Mouse (Mus musculus): ENCODE measurements around the gene Rhov. TPM values are rescaled to one million over a fixed set of nuclear protein-coding genes. Genes with fewer than 3 reads are reported as not detected.

The Rhov gene
- total and polyA plus RNA-seq, 2 experiments from 2014 or later: 28.4 to 32.6 TPM

DNA sequence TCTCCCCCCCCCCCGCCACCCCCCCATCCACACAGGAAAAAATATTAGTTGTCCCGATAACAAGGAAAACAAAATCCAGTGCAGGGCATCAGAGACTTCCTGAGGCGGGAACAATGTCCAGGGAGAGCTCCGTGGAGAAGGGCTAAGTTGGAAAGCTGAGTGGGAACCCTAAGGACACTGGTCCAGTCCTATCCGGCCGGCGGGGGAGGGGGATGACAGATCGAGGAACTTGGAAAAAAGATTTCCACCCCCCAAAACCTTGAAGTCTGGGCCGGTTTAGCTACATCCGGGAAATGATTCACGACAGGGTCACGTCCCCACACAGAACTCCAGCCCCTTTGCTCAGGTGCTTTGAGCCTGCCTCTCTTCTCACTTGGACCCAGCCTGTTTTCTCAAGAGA is 40.5 kb upstream of the Rhov start:
- WGBS: 57% methylated on average over 12 of the region's 12 CpGs
- Histone ChIP-seq H3K4me2 (ENCODE audit: low read depth, low read length) (no peak overlapping the region), H3K9ac (replicated peaks; ENCODE audit: low read length) (no peak overlapping the region), H3K4me3 (ENCODE audit: low read length) (no peak overlapping the region), H3K27me3 (ENCODE audit: insufficient read depth, low read length) (0 out of 2 replicates have a peak, but pooled peaks cover 3% of the 10 kb centered on the region), H3K27ac (no peak overlapping the region), H3K4me1 (ENCODE audit: insufficient read depth, low read length) (no peaks in the 10 kb centered on the region), H3K9me3 (ENCODE audit: low read length) (no peaks in the 10 kb centered on the region), H3K36me3 (ENCODE audit: insufficient read depth, low read length) (no peaks in the 10 kb centered on the region)
- no peak for TF ChIP-seq CTCF (IDR thresholded peaks at IDR 0.05; ENCODE audit: low read depth)
- ATAC-seq (no peak), DNase-seq (ENCODE audit: low spot score) (no peak)

DNA sequence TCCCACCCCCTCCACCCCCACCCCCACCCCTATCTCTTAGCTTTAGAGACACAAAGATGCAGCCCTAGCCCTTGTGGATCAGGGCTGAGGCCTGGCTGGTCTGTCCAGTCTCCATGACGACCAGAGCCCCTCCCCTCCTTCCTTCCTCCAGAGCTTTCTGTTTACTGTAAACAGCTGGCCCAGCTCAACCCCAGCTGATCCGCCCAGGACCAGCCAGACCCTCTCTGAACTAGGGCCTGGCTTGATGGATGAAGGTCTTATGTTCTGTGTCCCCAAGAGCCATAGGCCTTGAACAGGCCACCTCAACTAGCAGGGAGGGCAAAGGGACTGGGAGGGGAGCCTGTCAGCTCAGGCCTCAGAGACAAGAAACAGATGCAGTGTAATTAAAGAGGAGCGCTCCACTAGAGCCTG is 33.7 kb upstream of the Rhov start:
- Histone ChIP-seq H3K4me3 (ENCODE audit: low read length) (no peak overlapping the region), H3K9ac (replicated peaks; ENCODE audit: low read length) (no peak overlapping the region), H3K9me3 (ENCODE audit: low read length) (no peaks in the 10 kb centered on the region), H3K4me2 (ENCODE audit: low read depth, low read length) (no peak overlapping the region), H3K4me1 (ENCODE audit: insufficient read depth, low read length) (peaks cover 4% of the 10 kb centered on the region; the same call in 1 of the 2 replicates), H3K36me3 (ENCODE audit: insufficient read depth, low read length) (no peaks in the 10 kb centered on the region), H3K27ac (no peak overlapping the region), H3K27me3 (ENCODE audit: insufficient read depth, low read length) (no peaks in the 10 kb centered on the region)
- WGBS: 30% methylated on average over 3 of the region's 3 CpGs
- ATAC-seq (peak; percentile 50; the same call in 1 of the 2 replicates), DNase-seq (ENCODE audit: low spot score) (no peak)
- TF ChIP-seq CTCF (IDR thresholded peaks at IDR 0.05; ENCODE audit: low read depth): no peak

DNA sequence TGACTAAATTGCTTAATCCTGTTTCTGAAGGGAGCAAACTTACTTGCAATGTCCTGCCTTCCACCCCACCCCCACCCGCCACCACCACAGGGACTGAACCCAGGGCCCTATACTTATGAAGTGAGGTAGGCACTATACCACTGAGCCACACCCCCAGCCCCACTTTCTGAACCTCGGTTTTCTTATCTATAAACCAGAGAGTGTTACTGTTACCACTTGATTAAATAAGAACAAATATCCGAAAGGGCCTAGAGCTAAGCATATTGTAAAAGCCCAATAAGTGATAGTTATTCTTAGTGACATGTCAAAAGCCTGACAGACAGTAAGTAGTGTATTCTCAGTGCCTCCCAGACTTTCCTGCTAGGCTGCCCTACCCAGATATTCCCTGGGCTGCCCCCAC is 33.3 kb upstream of the Rhov start:
- Histone ChIP-seq H3K36me3 (ENCODE audit: insufficient read depth, low read length) (no peaks in the 10 kb centered on the region), H3K9ac (replicated peaks; ENCODE audit: low read length) (no peak overlapping the region), H3K9me3 (ENCODE audit: low read length) (no peaks in the 10 kb centered on the region), H3K4me2 (ENCODE audit: low read depth, low read length) (no peak overlapping the region), H3K4me3 (ENCODE audit: low read length) (no peak overlapping the region), H3K4me1 (ENCODE audit: insufficient read depth, low read length) (peaks cover 4% of the 10 kb centered on the region; the same call in 1 of the 2 replicates), H3K27ac (no peak overlapping the region), H3K27me3 (ENCODE audit: insufficient read depth, low read length) (no peaks in the 10 kb centered on the region)
- no peak for DNase-seq (ENCODE audit: low spot score)
- TF ChIP-seq CTCF (IDR thresholded peaks at IDR 0.05; ENCODE audit: low read depth): no peak
- ATAC-seq: no peak
- 61% methylated on average over 3 of the region's 3 CpGs for WGBS

DNA sequence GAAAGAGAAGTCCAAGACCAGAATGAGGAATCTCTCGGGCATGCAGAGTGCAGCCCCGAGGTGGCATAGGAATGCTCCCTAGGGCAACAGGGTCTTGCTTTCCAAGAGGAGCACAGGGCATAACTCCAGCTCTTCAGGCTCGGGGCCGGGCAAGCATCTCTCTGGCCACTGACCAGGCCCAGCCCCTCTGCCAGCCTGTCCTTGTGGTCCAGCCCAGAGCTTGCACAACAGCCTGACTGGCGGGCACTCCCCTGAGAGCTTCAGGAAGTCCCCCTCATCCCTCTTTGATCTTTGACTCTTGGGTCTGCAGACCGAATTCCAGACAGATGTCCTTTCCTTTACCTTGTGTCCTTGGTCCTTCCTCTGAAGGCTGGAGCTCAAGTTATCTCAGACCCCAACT is 31.8 kb upstream of the Rhov start:
- 71% methylated on average over 6 of the region's 6 CpGs for WGBS
- TF ChIP-seq CTCF (IDR thresholded peaks at IDR 0.05; ENCODE audit: low read depth): no peak

DNA sequence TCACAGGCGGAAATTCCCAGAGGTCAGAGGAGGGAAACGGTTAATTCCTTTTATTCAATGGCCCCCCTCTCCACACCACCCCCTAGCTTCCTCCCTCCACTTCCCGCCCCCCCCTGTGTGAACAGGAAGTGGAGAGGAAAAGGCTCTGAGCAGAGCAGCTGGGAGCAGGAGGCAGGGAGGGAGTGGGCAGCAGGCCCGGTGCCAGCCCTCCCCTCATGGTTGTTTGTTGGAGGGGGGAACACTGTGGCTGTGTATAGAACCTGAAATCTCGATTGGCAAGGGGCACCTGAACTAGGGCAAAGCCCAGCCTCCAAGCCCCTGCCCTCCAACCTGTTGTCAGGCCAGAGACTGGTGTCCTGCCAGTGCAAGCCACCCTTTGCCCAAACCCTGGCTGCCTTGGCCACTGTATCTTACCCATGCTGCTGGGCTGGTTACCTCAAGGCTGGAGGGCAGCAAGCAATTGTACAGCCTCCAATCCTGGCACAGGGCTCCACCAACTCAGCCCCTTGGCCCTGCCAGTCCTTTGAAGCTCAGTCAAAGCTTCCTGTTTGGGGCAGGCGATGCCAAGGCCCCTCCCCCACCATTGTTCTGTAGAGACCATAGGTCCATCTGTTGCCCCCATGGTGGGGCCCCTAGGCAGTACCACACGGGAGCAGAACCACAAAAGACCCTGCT is 29.9 kb upstream of the Rhov start:
- 21% methylated on average over 7 of the region's 7 CpGs for WGBS
- peak; percentile 51 for ATAC-seq
- Histone ChIP-seq H3K4me3 (ENCODE audit: low read length) (no peak overlapping the region), H3K9me3 (ENCODE audit: low read length) (no peaks in the 10 kb centered on the region), H3K36me3 (ENCODE audit: insufficient read depth, low read length) (peaks cover 19% of the 10 kb centered on the region; the same call in 1 of the 2 replicates), H3K27ac (peak overlapping the region; percentile 48), H3K4me2 (ENCODE audit: low read depth, low read length) (0 out of 2 replicates have a peak overlapping the region, but pooled peaks have one; percentile 36), H3K27me3 (ENCODE audit: insufficient read depth, low read length) (no peaks in the 10 kb centered on the region), H3K4me1 (ENCODE audit: insufficient read depth, low read length) (peaks cover 4% of the 10 kb centered on the region; the same call in 1 of the 2 replicates), H3K9ac (replicated peaks; ENCODE audit: low read length) (no peak overlapping the region)
- peak; percentile 53 for DNase-seq (ENCODE audit: low spot score)
- TF ChIP-seq CTCF (IDR thresholded peaks at IDR 0.05; ENCODE audit: low read depth): no peak

More for the DNA sequence above, 31.8 kb upstream of the Rhov start:
- DNase-seq (ENCODE audit: low spot score) (no peak), ATAC-seq (no peak)
- Histone ChIP-seq H3K9ac (replicated peaks; ENCODE audit: low read length) (no peak overlapping the region), H3K27ac (no peak overlapping the region), H3K4me2 (ENCODE audit: low read depth, low read length) (no peak overlapping the region), H3K27me3 (ENCODE audit: insufficient read depth, low read length) (no peaks in the 10 kb centered on the region), H3K36me3 (ENCODE audit: insufficient read depth, low read length) (peaks cover 9% of the 10 kb centered on the region; the same call in 1 of the 2 replicates), H3K4me3 (ENCODE audit: low read length) (no peak overlapping the region), H3K9me3 (ENCODE audit: low read length) (no peaks in the 10 kb centered on the region), H3K4me1 (ENCODE audit: insufficient read depth, low read length) (peaks cover 4% of the 10 kb centered on the region; the same call in 1 of the 2 replicates)

DNA sequence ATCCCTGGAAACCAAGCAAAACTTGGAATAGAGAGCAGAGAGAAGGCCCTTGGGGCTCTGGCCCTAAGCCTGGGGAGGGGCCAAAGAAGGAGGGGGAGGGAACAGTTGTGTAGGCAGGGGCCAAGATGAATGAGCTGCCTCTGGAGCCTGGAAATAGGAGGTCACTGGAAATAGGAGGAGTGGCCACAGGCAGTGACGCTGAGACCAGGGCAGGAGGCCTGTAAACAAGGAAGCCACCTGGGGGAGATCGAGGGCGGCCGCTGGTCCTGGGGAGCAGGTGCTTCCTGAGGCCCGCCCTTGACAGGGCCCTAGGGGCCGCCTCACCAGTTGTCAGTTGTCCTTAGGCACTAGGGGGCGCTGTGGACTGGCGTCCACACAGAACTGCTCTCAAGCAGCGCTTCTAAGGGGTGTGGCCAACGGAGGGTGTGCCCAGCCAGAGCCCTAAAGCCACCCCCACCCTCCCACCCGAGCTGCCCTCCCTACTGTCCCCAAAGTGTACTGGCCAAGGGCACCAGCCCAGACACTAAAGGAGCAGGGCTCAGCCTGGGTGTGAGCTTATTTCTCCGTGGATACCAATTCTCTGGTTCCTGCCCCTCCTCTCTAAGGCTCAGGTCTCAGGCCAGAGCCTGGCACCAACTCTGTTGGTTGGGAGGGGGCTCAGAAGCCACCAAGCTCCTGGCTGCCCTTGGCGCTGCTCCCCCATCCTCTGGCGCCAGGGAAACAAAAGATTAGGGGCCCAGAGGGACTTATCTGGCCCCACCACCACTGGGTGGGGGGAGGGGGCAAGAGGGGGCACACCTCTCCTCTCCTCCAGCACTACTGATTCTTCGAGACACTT is 29.1 kb upstream of the Rhov start:
- Histone ChIP-seq H3K9ac (replicated peaks; ENCODE audit: low read length) (no peak overlapping the region), H3K27ac (peak overlapping the region; percentile 48), H3K4me1 (ENCODE audit: insufficient read depth, low read length) (peaks cover 4% of the 10 kb centered on the region; the same call in 1 of the 2 replicates), H3K36me3 (ENCODE audit: insufficient read depth, low read length) (peaks cover 19% of the 10 kb centered on the region; the same call in 1 of the 2 replicates), H3K4me3 (ENCODE audit: low read length) (no peak overlapping the region), H3K9me3 (ENCODE audit: low read length) (no peaks in the 10 kb centered on the region), H3K27me3 (ENCODE audit: insufficient read depth, low read length) (no peaks in the 10 kb centered on the region), H3K4me2 (ENCODE audit: low read depth, low read length) (peak overlapping the region; percentile 36)
- peak; percentile 81 for ATAC-seq
- 6% methylated on average over 14 of the region's 15 CpGs for WGBS
- peak; percentile 87 for DNase-seq (ENCODE audit: low spot score)
- TF ChIP-seq CTCF (IDR thresholded peaks at IDR 0.05; ENCODE audit: low read depth): peak; percentile 78

Measured in hindbrain, postnatal 0 days (tissue).